Mouse (Mus musculus) spleen, adult 2 months (tissue): ENCODE data around the gene Ryr2.

ENCODE experiments used
- CTCF ChIP-seq: fragments of 200-500 bp; IDR thresholded peaks from 2 replicates; pipeline ENCODE4 v1.5.1; 2011; ENCODE audit warnings: mild to moderate bottlenecking, inconsistent platforms; ENCODE audit not compliant: insufficient read depth, insufficient read length, insufficient replicate concordance; ENCODE audit errors: extremely low read depth
- POLR2A ChIP-seq: fragments of 200-500 bp; IDR thresholded peaks from 2 replicates; pipeline ENCODE4 v1.6.1; 2011; ENCODE audit warnings: low read depth, low read length, inconsistent platforms

DNA sequence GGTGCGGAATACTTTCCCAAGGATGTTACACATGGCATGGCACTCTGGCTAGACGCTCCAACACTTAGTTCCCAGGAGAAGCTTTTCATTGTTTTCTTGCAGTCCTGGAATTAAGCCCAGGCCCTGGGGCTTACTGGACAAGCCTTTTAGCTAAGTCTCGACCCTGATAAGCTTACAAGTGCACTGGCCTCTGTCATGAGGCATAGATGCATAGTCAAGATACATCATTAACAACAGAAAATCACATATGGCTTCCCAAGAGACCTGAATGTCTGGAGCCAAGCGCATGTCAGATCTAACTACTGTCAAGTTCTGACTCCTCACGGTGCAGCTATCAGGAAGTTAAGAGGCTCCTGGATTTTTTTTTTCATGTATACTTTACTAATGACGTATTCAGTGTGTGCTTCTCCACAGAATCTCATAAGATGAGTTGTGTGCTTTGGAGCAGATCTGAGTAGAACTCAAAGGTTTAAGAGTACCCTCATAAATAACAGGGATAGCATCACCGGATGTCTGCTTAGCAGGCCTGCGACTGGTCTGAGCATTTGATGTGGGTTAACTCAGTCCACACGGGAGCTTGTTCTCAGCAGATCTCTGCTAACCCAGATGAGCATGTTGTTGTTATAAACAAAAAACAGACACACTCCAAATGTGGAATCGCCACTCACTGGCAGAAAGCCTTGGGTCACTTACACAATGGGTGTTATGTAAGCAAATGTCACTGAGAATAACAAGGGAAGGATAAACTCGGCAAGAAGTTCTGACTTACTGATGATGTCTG is 179.8 kb downstream of the Ryr2 start:
- TF ChIP-seq CTCF (no peak), POLR2A (no peak)
